ENCODE assay signal across 14 mouse cellular contexts in genomic region chr9:26435507-26435906, GRCm38 (mm10).
DNase-seq lines count a peak whose midpoint lies in the region; ATAC-seq lines count a peak whose summit lies in the region.
"Had no signal": no experiment of that assay in that cellular context is flagged by ENCODE, and none has a peak within 500 bp of the region (broad histone marks: within the 10 kb centered on the region; RNA-seq: fewer than 3 reads in every experiment).

No protein-coding gene starts in this region.

- no peak overlapping the region for H3K4me2 ChIP-seq in hindbrain, embryonic 14.5 days (replicated peaks)
- H3K4me2 ChIP-seq in hindbrain, embryonic 11.5 days (replicated peaks; ENCODE audit: low read depth, low read length), result no peak overlapping the region
- no peak overlapping the region for H3K4me2 ChIP-seq in neural tube, embryonic 12.5 days (replicated peaks)
- no peak overlapping the region for H3K4me2 ChIP-seq in hindbrain, embryonic 16.5 days (ENCODE audit: low read length)

- WGBS in hindbrain, embryonic 14.5 days, result 66% methylated on average over 2 of the region's 2 CpGs
- WGBS in hindbrain, embryonic 11.5 days, result 83% methylated on average over 2 of the region's 2 CpGs
- 87% methylated on average over 2 of the region's 2 CpGs for WGBS in neural tube, embryonic 12.5 days
- 66% methylated on average over 2 of the region's 2 CpGs for WGBS in hindbrain, embryonic 16.5 days

- DNase-seq in hindbrain, embryonic 14.5 days (ENCODE audit: low spot score), result peak; percentile 56
- no peak for DNase-seq in hindbrain, embryonic 11.5 days (ENCODE audit: low spot score)
- no peak for DNase-seq in neural tube, embryonic 10.5 days (ENCODE audit: extremely low spot score, low spot score)
- DNase-seq in right cerebral cortex, postnatal 4 days, result peak; percentile 47
- DNase-seq in kidney, postnatal 36 days, result no peak
- DNase-seq: adrenal gland, postnatal 36 days; cerebellum, adult 2 months; gastrocnemius, adult 2 months; kidney, adult 11 months; kidney, postnatal 4 days had no signal

- H3K4me1 ChIP-seq in hindbrain, embryonic 14.5 days (replicated peaks; ENCODE audit: control insufficient read depth, insufficient read depth, low read length), result no peaks in the 10 kb centered on the region
- H3K4me1 ChIP-seq in hindbrain, embryonic 11.5 days (replicated peaks; ENCODE audit: control insufficient read depth, insufficient read depth, low read length), result no peaks in the 10 kb centered on the region
- no peaks in the 10 kb centered on the region for H3K4me1 ChIP-seq in neural tube, embryonic 12.5 days
- H3K4me1 ChIP-seq in hindbrain, embryonic 16.5 days (ENCODE audit: control insufficient read depth, insufficient read depth, low read depth, low read length), result no peaks in the 10 kb centered on the region
- H3K4me1 ChIP-seq: heart, embryonic 10.5 days had no signal

- H3K27ac ChIP-seq in hindbrain, embryonic 14.5 days, result no peak overlapping the region
- no peak overlapping the region for H3K27ac ChIP-seq in hindbrain, embryonic 11.5 days (ENCODE audit: low read depth, low read length)
- no peak overlapping the region for H3K27ac ChIP-seq in neural tube, embryonic 12.5 days
- no peak overlapping the region for H3K27ac ChIP-seq in hindbrain, embryonic 16.5 days (ENCODE audit: low read depth, low read length)
- H3K27ac ChIP-seq: gastrocnemius, adult 2 months; heart, embryonic 10.5 days had no signal

- H3K9me3 ChIP-seq in hindbrain, embryonic 14.5 days (ENCODE audit: control insufficient read depth, low read length), result no peaks in the 10 kb centered on the region
- H3K9me3 ChIP-seq in hindbrain, embryonic 11.5 days (ENCODE audit: control insufficient read depth, low read length), result no peaks in the 10 kb centered on the region
- H3K9me3 ChIP-seq in neural tube, embryonic 12.5 days, result no peaks in the 10 kb centered on the region
- H3K9me3 ChIP-seq in hindbrain, embryonic 16.5 days (ENCODE audit: control insufficient read depth, low read length), result no peaks in the 10 kb centered on the region; the same call in 1 of the 2 replicates
- H3K9me3 ChIP-seq: heart, embryonic 10.5 days had no signal

- H3K27me3 ChIP-seq in hindbrain, embryonic 14.5 days (ENCODE audit: control insufficient read depth, insufficient read depth, low read length), result no peaks in the 10 kb centered on the region
- H3K27me3 ChIP-seq in hindbrain, embryonic 11.5 days (ENCODE audit: control insufficient read depth, insufficient read depth, low read length), result no peaks in the 10 kb centered on the region
- H3K27me3 ChIP-seq in neural tube, embryonic 12.5 days (replicated peaks), result no peaks in the 10 kb centered on the region
- H3K27me3 ChIP-seq in hindbrain, embryonic 16.5 days (replicated peaks; ENCODE audit: control insufficient read depth, insufficient read depth, low read length), result no peaks in the 10 kb centered on the region

- no peak overlapping the region for H3K9ac ChIP-seq in hindbrain, embryonic 14.5 days
- H3K9ac ChIP-seq in hindbrain, embryonic 11.5 days (ENCODE audit: low read depth, low read length), result no peak overlapping the region
- H3K9ac ChIP-seq in neural tube, embryonic 12.5 days, result no peak overlapping the region
- no peak overlapping the region for H3K9ac ChIP-seq in hindbrain, embryonic 16.5 days (ENCODE audit: low read depth, low read length)

- no peak overlapping the region for H3K4me3 ChIP-seq in hindbrain, embryonic 14.5 days (replicated peaks; ENCODE audit: low read length)
- no peak overlapping the region for H3K4me3 ChIP-seq in hindbrain, embryonic 11.5 days (ENCODE audit: low read depth, low read length)
- no peak overlapping the region for H3K4me3 ChIP-seq in neural tube, embryonic 12.5 days
- no peak overlapping the region for H3K4me3 ChIP-seq in hindbrain, embryonic 16.5 days (ENCODE audit: low read length)
- H3K4me3 ChIP-seq: gastrocnemius, adult 2 months; heart, embryonic 10.5 days had no signal

- ATAC-seq in hindbrain, embryonic 14.5 days (ENCODE audit: low FRiP score), result peak; percentile 60; the same call in 1 of the 2 replicates
- no peak for ATAC-seq in hindbrain, embryonic 11.5 days (ENCODE audit: low FRiP score)
- 0 out of 2 replicates have a peak, but pooled peaks have one; percentile 33 for ATAC-seq in neural tube, embryonic 12.5 days (ENCODE audit: low FRiP score, low read depth)
- peak; percentile 83 for ATAC-seq in hindbrain, embryonic 16.5 days
- ATAC-seq: activated CD4-positive, CD25-positive, alpha-beta regulatory T cell, adult 4 months had no signal

- H3K36me3 ChIP-seq in hindbrain, embryonic 14.5 days (replicated peaks; ENCODE audit: control insufficient read depth, insufficient read depth), result no peaks in the 10 kb centered on the region
- H3K36me3 ChIP-seq in hindbrain, embryonic 11.5 days (ENCODE audit: control insufficient read depth, insufficient read depth, low read length), result no peaks in the 10 kb centered on the region
- no peaks in the 10 kb centered on the region for H3K36me3 ChIP-seq in neural tube, embryonic 12.5 days
- no peaks in the 10 kb centered on the region for H3K36me3 ChIP-seq in hindbrain, embryonic 16.5 days (ENCODE audit: control insufficient read depth, insufficient read depth, low read length)
- H3K36me3 ChIP-seq: heart, embryonic 10.5 days had no signal

Comparison
In these comparisons a context has a peak if more than half of its experiments do, and no peak if none do; other contexts are left out.
1. DNase-seq: peak in hindbrain, embryonic 14.5 days (single experiment) and right cerebral cortex, postnatal 4 days (single experiment); none in hindbrain, embryonic 11.5 days (single experiment), neural tube, embryonic 10.5 days (single experiment) and kidney, postnatal 36 days (0 of 2).